Mouse (Mus musculus): Measurements from ENCODE around the gene Zp2. TPM values are rescaled to one million over a fixed set of nuclear protein-coding genes. Genes with fewer than 3 reads are reported as not detected.

Gene Zp2
- polyA plus RNA-seq, 1 experiment from 2014 or later: not detected

- no peak overlapping the region for H3K9ac ChIP-seq
- H3K9me3 ChIP-seq: no peaks in the 10 kb centered on the region
- no peak overlapping the region for H3K4me3 ChIP-seq
- ATAC-seq (replicated peaks): no peak
- H3K4me2 ChIP-seq: no peak overlapping the region
- no peaks in the 10 kb centered on the region for H3K4me1 ChIP-seq
- 91% methylated on average over 3 of the region's 3 CpGs for WGBS
- no peaks in the 10 kb centered on the region for H3K36me3 ChIP-seq (replicated peaks)
- H3K27me3 ChIP-seq (replicated peaks): no peaks in the 10 kb centered on the region
- no peak overlapping the region for H3K27ac ChIP-seq
These were observed 50.9 kb downstream of the Zp2 start for GRCm38 (mm10) chr7:120094216-120094615.

- H3K9ac ChIP-seq: no peak overlapping the region
- H3K4me1 ChIP-seq: no peaks in the 10 kb centered on the region
- no peak overlapping the region for H3K4me3 ChIP-seq
- WGBS: 8% methylated on average over 5 of the region's 5 CpGs
- no peaks in the 10 kb centered on the region for H3K9me3 ChIP-seq
- no peak for ATAC-seq (replicated peaks)
- H3K27ac ChIP-seq: no peak overlapping the region
- no peaks in the 10 kb centered on the region for H3K36me3 ChIP-seq (replicated peaks)
- no peak overlapping the region for H3K4me2 ChIP-seq
- H3K27me3 ChIP-seq (replicated peaks): no peaks in the 10 kb centered on the region
These were observed 52.1 kb downstream of the Zp2 start for GRCm38 (mm10) chr7:120093033-120093432.

- ATAC-seq (replicated peaks): no peak
- 79% methylated on average over 3 of the region's 3 CpGs for WGBS
- H3K27me3 ChIP-seq (replicated peaks): no peaks in the 10 kb centered on the region
- H3K4me1 ChIP-seq: no peaks in the 10 kb centered on the region
- H3K36me3 ChIP-seq (replicated peaks): no peaks in the 10 kb centered on the region
- H3K27ac ChIP-seq: no peak overlapping the region
- H3K4me2 ChIP-seq: no peak overlapping the region
- H3K4me3 ChIP-seq: no peak overlapping the region
- no peak overlapping the region for H3K9ac ChIP-seq
- H3K9me3 ChIP-seq: no peaks in the 10 kb centered on the region
These were observed 64.9 kb downstream of the Zp2 start for GRCm38 (mm10) chr7:120080177-120080576.

Other genes with a start within 250 kb of the Zp2 start
- gene Lyrm1, start 249.4 kb downstream of the Zp2 start, polyA plus RNA-seq (2015; fragmentation: Nextera tagmentation; extraction: Ambion mirVana): 18.0 and 18.6 TPM in 2 replicates
- 18.3 and 19.9 TPM in 2 replicates for gene Dcun1d3, start 249.0 kb downstream of the Zp2 start, polyA plus RNA-seq (2015; fragmentation: Nextera tagmentation; extraction: Ambion mirVana)
- 0.21 and 0.29 TPM in 2 replicates for gene Dnah3, start 50.0 kb downstream of the Zp2 start, polyA plus RNA-seq (2015; fragmentation: Nextera tagmentation; extraction: Ambion mirVana)
- gene Tmem159, start 42.9 kb downstream of the Zp2 start, polyA plus RNA-seq (2015; fragmentation: Nextera tagmentation; extraction: Ambion mirVana): 10.6 and 10.8 TPM in 2 replicates
- not detected in 2 replicates for gene Anks4b, start 28.6 kb upstream of the Zp2 start, polyA plus RNA-seq (2015; fragmentation: Nextera tagmentation; extraction: Ambion mirVana)
- 21.7 and 30.7 TPM in 2 replicates for gene Crym, start 56.8 kb upstream of the Zp2 start, polyA plus RNA-seq (2015; fragmentation: Nextera tagmentation; extraction: Ambion mirVana)
- not detected in 2 replicates for gene Abca14, start 58.7 kb upstream of the Zp2 start, polyA plus RNA-seq (2015; fragmentation: Nextera tagmentation; extraction: Ambion mirVana)
- not detected in 2 replicates for gene Abca15, start 183.4 kb upstream of the Zp2 start, polyA plus RNA-seq (2015; fragmentation: Nextera tagmentation; extraction: Ambion mirVana)